ENCODE assay signal across 12 mouse cellular contexts in the genomic region with DNA sequence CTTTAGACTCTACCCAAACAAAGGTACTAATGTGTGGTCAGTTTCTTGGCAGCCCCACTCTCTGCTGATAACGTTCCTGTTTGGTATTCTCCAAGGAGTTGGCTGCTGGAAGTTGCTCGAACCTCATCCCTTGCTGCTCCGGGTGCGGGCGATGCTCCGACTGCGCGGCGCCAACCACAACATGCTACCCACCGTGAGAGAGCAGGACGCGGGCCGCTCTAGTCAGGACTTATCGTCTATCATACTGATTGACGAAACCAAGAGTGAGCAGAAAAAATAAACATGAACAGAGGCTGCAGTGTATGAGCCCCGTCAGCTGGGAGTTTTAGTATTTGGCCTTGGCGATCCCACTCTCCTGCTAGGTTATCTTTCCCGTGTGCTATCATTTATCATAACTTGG.
DNase-seq lines count a peak whose midpoint lies in the region; ATAC-seq and TF ChIP-seq lines count a peak whose summit lies in the region.
"Had no signal": no experiment of that assay in that cellular context is flagged by ENCODE, and none has a peak within 500 bp of the region (broad histone marks: within the 10 kb centered on the region; RNA-seq: fewer than 3 reads in every experiment).

No protein-coding gene starts in this region.

- no peak for TF ChIP-seq CTCF in hindbrain, postnatal 0 days (IDR thresholded peaks at IDR 0.05; ENCODE audit: low read depth)

- DNase-seq in hindbrain, embryonic 10.5 days (ENCODE audit: low spot score), result peak; percentile 40
- DNase-seq in hindbrain, postnatal 0 days (ENCODE audit: low spot score), result no peak
- peak; percentile 66 for DNase-seq in embryonic facial prominence, embryonic 10.5 days (ENCODE audit: low spot score)
- peak; percentile 56 to 61 for DNase-seq in heart, postnatal 10 days
- DNase-seq in lung, postnatal 4 days, result peak; percentile 21 to 55
- no peak for DNase-seq in cerebellum, adult 9-11 months
- no peak for DNase-seq in spleen, postnatal 14 days (ENCODE audit: low spot score in 2 of 2)
- no peak for DNase-seq in forebrain, embryonic 14.5 days (ENCODE audit: low spot score)
- DNase-seq: B cell, adult 2 months; cerebellum, postnatal 25 days; right cerebral cortex, adult 18-20 months had no signal

- H3K36me3 ChIP-seq in hindbrain, embryonic 10.5 days, result no peaks in the 10 kb centered on the region
- no peaks in the 10 kb centered on the region for H3K36me3 ChIP-seq in hindbrain, postnatal 0 days (ENCODE audit: insufficient read depth, low read length)
- H3K36me3 ChIP-seq in embryonic facial prominence, embryonic 10.5 days (replicated peaks), result no peaks in the 10 kb centered on the region
- no peaks in the 10 kb centered on the region for H3K36me3 ChIP-seq in forebrain, embryonic 14.5 days (ENCODE audit: control insufficient read depth, insufficient read depth, low read length)
- H3K36me3 ChIP-seq: midbrain, embryonic 13.5 days had no signal

- ATAC-seq in hindbrain, postnatal 0 days, result no peak
- no peak for ATAC-seq in forebrain, embryonic 14.5 days
- ATAC-seq: midbrain, embryonic 13.5 days had no signal

- H3K9me3 ChIP-seq in hindbrain, embryonic 10.5 days, result no peaks in the 10 kb centered on the region
- H3K9me3 ChIP-seq in hindbrain, postnatal 0 days (ENCODE audit: low read length), result no peaks in the 10 kb centered on the region
- no peaks in the 10 kb centered on the region for H3K9me3 ChIP-seq in embryonic facial prominence, embryonic 10.5 days
- no peaks in the 10 kb centered on the region for H3K9me3 ChIP-seq in forebrain, embryonic 14.5 days (replicated peaks; ENCODE audit: control insufficient read depth, low read length)
- H3K9me3 ChIP-seq: midbrain, embryonic 13.5 days had no signal

- intact Hi-C loops in heart, postnatal 10 days (cut with DNase I), result loop anchor here (5.0 to 10.0 kb wide), 2 partner anchors 92 to 406 kb away; no protein-coding TSS in a partner anchor

- H3K4me2 ChIP-seq in hindbrain, postnatal 0 days (ENCODE audit: low read depth, low read length), result no peak overlapping the region
- no peak overlapping the region for H3K4me2 ChIP-seq in forebrain, embryonic 14.5 days (ENCODE audit: low read length)
- H3K4me2 ChIP-seq: midbrain, embryonic 13.5 days had no signal

- H3K27ac ChIP-seq in hindbrain, embryonic 10.5 days, result no peak overlapping the region
- no peak overlapping the region for H3K27ac ChIP-seq in hindbrain, postnatal 0 days
- H3K27ac ChIP-seq in embryonic facial prominence, embryonic 10.5 days (replicated peaks), result peak overlapping the region; percentile 74
- no peak overlapping the region for H3K27ac ChIP-seq in forebrain, embryonic 14.5 days (ENCODE audit: low read depth, low read length)
- H3K27ac ChIP-seq: midbrain, embryonic 13.5 days had no signal

- WGBS in hindbrain, embryonic 10.5 days, result 67% methylated on average over 18 of the region's 18 CpGs
- WGBS in hindbrain, postnatal 0 days, result 84% methylated on average over 18 of the region's 18 CpGs
- WGBS in embryonic facial prominence, embryonic 10.5 days, result 52% methylated on average over 18 of the region's 18 CpGs
- WGBS in forebrain, embryonic 14.5 days, result 89% methylated on average over 18 of the region's 18 CpGs

- no peak overlapping the region for H3K4me3 ChIP-seq in hindbrain, embryonic 10.5 days
- no peak overlapping the region for H3K4me3 ChIP-seq in hindbrain, postnatal 0 days (ENCODE audit: low read length)
- H3K4me3 ChIP-seq in embryonic facial prominence, embryonic 10.5 days, result no peak overlapping the region
- H3K4me3 ChIP-seq in forebrain, embryonic 14.5 days (ENCODE audit: low read depth, low read length), result no peak overlapping the region
- H3K4me3 ChIP-seq: midbrain, embryonic 13.5 days had no signal

- no peaks in the 10 kb centered on the region for H3K27me3 ChIP-seq in hindbrain, embryonic 10.5 days (ENCODE audit: insufficient read depth, poor library complexity, severe bottlenecking)
- no peaks in the 10 kb centered on the region for H3K27me3 ChIP-seq in hindbrain, postnatal 0 days (ENCODE audit: insufficient read depth, low read length)
- H3K27me3 ChIP-seq in embryonic facial prominence, embryonic 10.5 days (replicated peaks; ENCODE audit: low read depth, poor library complexity, severe bottlenecking), result no peaks in the 10 kb centered on the region
- no peaks in the 10 kb centered on the region for H3K27me3 ChIP-seq in forebrain, embryonic 14.5 days (replicated peaks; ENCODE audit: control insufficient read depth, insufficient read depth, low read length)
- H3K27me3 ChIP-seq: midbrain, embryonic 13.5 days had no signal

- H3K9ac ChIP-seq in hindbrain, postnatal 0 days (replicated peaks; ENCODE audit: low read length), result no peak overlapping the region
- no peak overlapping the region for H3K9ac ChIP-seq in forebrain, embryonic 14.5 days (ENCODE audit: low read length)
- H3K9ac ChIP-seq: midbrain, embryonic 13.5 days had no signal

- peaks cover 4% of the 10 kb centered on the region; the same call in 1 of the 2 replicates for H3K4me1 ChIP-seq in hindbrain, embryonic 10.5 days (replicated peaks)
- no peaks in the 10 kb centered on the region for H3K4me1 ChIP-seq in hindbrain, postnatal 0 days (ENCODE audit: insufficient read depth, low read length)
- peaks cover 57% of the 10 kb centered on the region for H3K4me1 ChIP-seq in embryonic facial prominence, embryonic 10.5 days
- no peaks in the 10 kb centered on the region for H3K4me1 ChIP-seq in forebrain, embryonic 14.5 days (ENCODE audit: control insufficient read depth, insufficient read depth, low read length)
- H3K4me1 ChIP-seq: midbrain, embryonic 13.5 days had no signal

Comparison
In these comparisons a context has a peak if more than half of its experiments do, and no peak if none do; other contexts are left out.
1. DNase-seq: peak in hindbrain, embryonic 10.5 days (single experiment), embryonic facial prominence, embryonic 10.5 days (single experiment), heart, postnatal 10 days (2 of 2) and lung, postnatal 4 days (2 of 2); none in hindbrain, postnatal 0 days (single experiment), cerebellum, adult 9-11 months (single experiment), spleen, postnatal 14 days (0 of 2) and forebrain, embryonic 14.5 days (single experiment).